23 mouse cellular contexts compared by ENCODE assay signal in the genomic region with DNA sequence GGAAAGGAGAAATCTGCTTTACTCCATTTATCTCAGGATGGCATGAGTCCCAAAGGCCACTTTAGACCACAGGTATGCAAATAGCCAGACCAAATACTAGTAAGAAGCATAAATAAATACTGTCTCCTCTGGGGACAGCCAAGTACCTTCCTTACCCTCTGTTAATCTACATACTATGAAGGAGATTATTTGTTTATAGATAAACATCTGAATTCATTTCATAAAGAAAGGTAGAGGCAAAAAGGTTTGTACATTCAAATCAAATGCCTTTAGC. TPM values are rescaled to one million over a fixed set of nuclear protein-coding genes. Genes with fewer than 3 reads are reported as not detected.
DNase-seq lines count a peak whose midpoint lies in the region; ATAC-seq and TF ChIP-seq lines count a peak whose summit lies in the region.
"Had no signal": no experiment of that assay in that cellular context is flagged by ENCODE, and none has a peak within 500 bp of the region (broad histone marks: within the 10 kb centered on the region; RNA-seq: fewer than 3 reads in every experiment).

No protein-coding gene starts in this region.

- H3K4me1 ChIP-seq in kidney, embryonic 15.5 days = no peaks in the 10 kb centered on the region
- peaks cover 18% of the 10 kb centered on the region; the same call in 1 of the 2 replicates for H3K4me1 ChIP-seq in brown adipose tissue, adult 24 weeks (ENCODE audit: control insufficient read depth, insufficient read depth, insufficient read length, low read length)
- H3K4me1 ChIP-seq: hindbrain, embryonic 10.5 days; limb, embryonic 10.5 days; midbrain, embryonic 10.5 days had no signal

- H3K4me2 ChIP-seq in kidney, embryonic 15.5 days = no peak overlapping the region

- H3K9me3 ChIP-seq in kidney, embryonic 15.5 days (replicated peaks) = no peaks in the 10 kb centered on the region
- H3K9me3 ChIP-seq: hindbrain, embryonic 10.5 days; limb, embryonic 10.5 days had no signal

- H3K27me3 ChIP-seq in kidney, embryonic 15.5 days = no peaks in the 10 kb centered on the region
- H3K27me3 ChIP-seq in splenic B cell, adult 2 months (ENCODE audit: control insufficient read depth, insufficient read depth, low read length, poor library complexity, severe bottlenecking) = no peaks in the 10 kb centered on the region

- no peak for ATAC-seq in kidney, embryonic 15.5 days (replicated peaks; ENCODE audit: low FRiP score)
- ATAC-seq: forebrain, embryonic 14.5 days had no signal

- intact Hi-C loops in gastrocnemius, adult 2 months (cut with DNase I) = no loop called here
- intact Hi-C loops in gastrocnemius, postnatal 14 days (cut with DNase I; ENCODE audit: low total_unique reads) = no loop called here

- H3K27ac ChIP-seq in gastrocnemius, adult 2 months = peak overlapping the region; percentile 78
- H3K27ac ChIP-seq in kidney, embryonic 15.5 days = 0 out of 2 replicates have a peak overlapping the region, but pooled peaks have one; percentile 19
- H3K27ac ChIP-seq in brown adipose tissue, adult 24 weeks (replicated peaks; ENCODE audit: low read depth, low read length) = peak overlapping the region; percentile 95
- H3K27ac ChIP-seq: hindbrain, embryonic 10.5 days; left cerebral cortex, adult 2 months; limb, embryonic 10.5 days; midbrain, embryonic 10.5 days had no signal

- no peaks in the 10 kb centered on the region for H3K36me3 ChIP-seq in kidney, embryonic 15.5 days
- H3K36me3 ChIP-seq in splenic B cell, adult 2 months (ENCODE audit: control insufficient read depth, insufficient read depth, low read length, poor library complexity, severe bottlenecking) = no peaks in the 10 kb centered on the region
- H3K36me3 ChIP-seq: hindbrain, embryonic 10.5 days; limb, embryonic 10.5 days; midbrain, embryonic 10.5 days had no signal

- no peak overlapping the region for H3K4me3 ChIP-seq in gastrocnemius, adult 2 months
- H3K4me3 ChIP-seq in kidney, embryonic 15.5 days (replicated peaks) = no peak overlapping the region
- H3K4me3 ChIP-seq in brown adipose tissue, adult 24 weeks (ENCODE audit: insufficient read depth, low read depth, low read length) = no peak overlapping the region
- H3K4me3 ChIP-seq: erythroblast, embryonic 14.5 days; hindbrain, embryonic 10.5 days; left cerebral cortex, adult 2 months; limb, embryonic 10.5 days; midbrain, embryonic 10.5 days had no signal

- TF ChIP-seq CTCF in gastrocnemius, adult 2 months (IDR thresholded peaks at IDR 0.05) = no peak

- DNase-seq in gastrocnemius, adult 2 months = no peak
- no peak for DNase-seq in gastrocnemius, postnatal 14 days
- no peak for DNase-seq in kidney, postnatal 4 days
- peak; percentile 46 for DNase-seq in splenic B cell, adult 2 months (ENCODE audit: low read depth, low spot score)
- DNase-seq in MN1 (ENCODE audit: low spot score) = no peak
- no peak for DNase-seq in embryo, embryonic 11 days
- DNase-seq: adrenal gland, adult 2 months; cerebellum, adult 9-10 months; gastrocnemius, postnatal 25 days; kidney, adult 11 months; lung, adult 2 months; lung, postnatal 4 days; right cerebral cortex, postnatal 14 days had no signal

- no peak overlapping the region for H3K9ac ChIP-seq in kidney, embryonic 15.5 days

RNA-seq across cellular contexts. Expression of a gene that starts 22.0 kb away (rescaled TPM):
- 1 to 10 TPM; 1.9 to 4.7 TPM for total RNA-seq in gastrocnemius, adult 2 months (2021)
- total RNA-seq in gastrocnemius, postnatal 14 days (2021) = 1 to 10 TPM in 1 of 2 experiments, under 1 TPM in 1; 0.84 to 1.6 TPM
- 0.37 and 0.69 TPM in 2 replicates for polyA plus RNA-seq in kidney, embryonic 15.5 days (2015; fragmentation: Nextera tagmentation; extraction: Ambion mirVana)
- polyA plus RNA-seq in brown adipose tissue, adult 24 weeks (2012; ENCODE audit: insufficient read depth, insufficient read length, missing spikeins) = 6.0 and 6.7 TPM in 2 replicates
- total RNA-seq: MEL had no signal
- polyA plus RNA-seq: embryonic facial prominence, embryonic 11.5 days; erythroblast, embryonic 14.5 days; midbrain, embryonic 10.5 days had no signal

Comparison
In these comparisons a context has a peak if more than half of its experiments do, and no peak if none do; other contexts are left out.
1. H3K27ac ChIP-seq: peak in every context shown above with its lines; median percentile 95 in brown adipose tissue, adult 24 weeks; 78 in gastrocnemius, adult 2 months; 19 in kidney, embryonic 15.5 days.